1 mouse cellular context compared by ENCODE assay signal in the genomic region with DNA sequence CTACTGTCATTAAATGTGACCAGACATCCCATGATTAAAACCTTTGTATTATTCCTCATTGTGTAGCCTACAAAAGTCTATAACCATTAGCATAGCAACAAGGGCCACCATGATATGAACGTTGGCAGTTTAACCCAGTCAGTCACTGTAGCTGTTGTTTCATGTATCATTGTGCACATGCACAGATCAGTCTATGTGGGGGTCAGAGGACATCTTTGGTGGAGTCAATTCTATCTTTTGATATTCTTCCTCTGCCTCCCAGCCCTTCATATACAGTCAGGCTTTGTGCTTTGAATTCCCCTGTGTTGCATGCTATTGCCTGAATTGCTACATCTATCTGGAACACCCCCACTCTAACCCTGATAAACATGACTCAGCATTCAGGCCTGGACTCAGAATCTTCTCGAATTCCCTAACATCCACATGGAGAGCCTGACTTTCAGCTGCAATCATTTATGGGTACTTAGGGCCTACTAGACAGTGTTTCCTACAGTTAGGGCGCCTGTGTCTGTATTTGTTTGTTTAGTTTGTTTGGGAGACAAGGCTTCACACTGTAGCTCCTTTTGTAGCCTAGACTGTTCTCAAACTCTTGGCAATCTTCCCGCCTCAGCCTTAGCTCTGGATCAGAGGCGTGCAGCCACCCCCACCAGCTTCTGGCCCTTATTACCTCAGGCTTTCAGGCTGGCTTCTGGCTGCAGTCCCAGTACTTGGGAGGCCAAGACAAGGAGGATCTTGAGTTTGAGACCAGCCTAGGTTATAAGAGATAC.
A peak's percentile ranks its signal among the peaks of the same experiment; 100 is the strongest.
TF ChIP-seq lines count a peak whose summit lies in the region.

No protein-coding gene starts in this region.

TF ChIP-seq in MEL, 35 proteins besides CTCF, POLR2A, EP300 and RAD21 (continued from another document):
- TF ChIP-seq ZKSCAN1 (IDR thresholded peaks at IDR 0.05; ENCODE audit: low read depth, low read length) = no peak
- TF ChIP-seq NELFE (IDR thresholded peaks at IDR 0.05; ENCODE audit: low read depth, low read length) = no peak
- peak; percentile 41 for TF ChIP-seq BHLHE40 (IDR thresholded peaks at IDR 0.05; ENCODE audit: borderline replicate concordance, low read depth, low read length)
- no peak for TF ChIP-seq CHD1 (IDR thresholded peaks at IDR 0.05; ENCODE audit: low read depth, low read length)
- no peak for TF ChIP-seq ZMIZ1 (IDR thresholded peaks at IDR 0.05; ENCODE audit: low read depth, low read length)
- peak; percentile 21 for TF ChIP-seq RCOR1 (IDR thresholded peaks at IDR 0.05; ENCODE audit: low read depth, low read length)
- no peak for TF ChIP-seq ELF1 (IDR thresholded peaks at IDR 0.05; ENCODE audit: low read depth, low read length)
- no peak; the same call in 1 of the 2 replicates for TF ChIP-seq NRF1 (IDR thresholded peaks at IDR 0.05; ENCODE audit: insufficient read depth, low read depth, low read length, poor library complexity, severe bottlenecking)
- TF ChIP-seq CHD2 (IDR thresholded peaks at IDR 0.05; ENCODE audit: low read length) = no peak
- TF ChIP-seq KAT2A (conservative IDR thresholded peaks at IDR 0.05; ENCODE audit: low read depth, low read length) = no peak
- TF ChIP-seq UBTF (IDR thresholded peaks at IDR 0.05; ENCODE audit: borderline replicate concordance, insufficient read depth, low read depth, low read length) = no peak
- TF ChIP-seq ZNF384 (IDR thresholded peaks at IDR 0.05; ENCODE audit: low read depth, low read length) = no peak
- peak; percentile 69 for TF ChIP-seq GATA1 (IDR thresholded peaks at IDR 0.05; ENCODE audit: low read depth, low read length)
- TF ChIP-seq TAL1 (IDR thresholded peaks at IDR 0.05; ENCODE audit: low read length) = peak; percentile 54
- peak; percentile 97 for TF ChIP-seq TBP (IDR thresholded peaks at IDR 0.05; ENCODE audit: low read depth, low read length)
- TF ChIP-seq MYC (IDR thresholded peaks at IDR 0.05; ENCODE audit: low read depth, low read length) = 0 out of 2 replicates have a peak, but pooled peaks have one; percentile 68
- TF ChIP-seq MYB (IDR thresholded peaks at IDR 0.05; ENCODE audit: low read depth, low read length) = peak; percentile 52
- TF ChIP-seq MAFK (IDR thresholded peaks at IDR 0.05; ENCODE audit: borderline replicate concordance, low read depth, low read length) = peak; percentile 98
- peak; percentile 30; the same call in 1 of the 2 replicates for TF ChIP-seq MEF2A (IDR thresholded peaks at IDR 0.05; ENCODE audit: extremely low read depth, insufficient replicate concordance, low read depth, low read length, poor library complexity, severe bottlenecking)
- peak; percentile 74 for TF ChIP-seq TCF12 (IDR thresholded peaks at IDR 0.05; ENCODE audit: low read depth, low read length)
- no peak for TF ChIP-seq USF2 (IDR thresholded peaks at IDR 0.05; ENCODE audit: borderline replicate concordance in 1 of 2, insufficient read depth in 1 of 2, low read depth in 1 of 2, low read length in 2 of 2)
- 0 out of 2 replicates have a peak, but pooled peaks have one; percentile 14 for TF ChIP-seq E2F4 (IDR thresholded peaks at IDR 0.05; ENCODE audit: borderline replicate concordance, low read depth, low read length)
- peak; percentile 93 for TF ChIP-seq GABPA (IDR thresholded peaks at IDR 0.05; ENCODE audit: low read depth, low read length)
- no peak; the same call in 1 of the 2 replicates for TF ChIP-seq SMC3 (IDR thresholded peaks at IDR 0.05; ENCODE audit: low read depth, low read length)
- TF ChIP-seq MAX (IDR thresholded peaks at IDR 0.05; ENCODE audit: low read length) = peak; percentile 54; the same call in 1 of the 2 replicates
TF ChIP-seq in MEL: peak in this region for 21.
